In genomic region chr16:32795177-32795576, GRCm38 (mm10) we compare ENCODE assay signal across 33 mouse cellular contexts. TPM values are rescaled to one million over a fixed set of nuclear protein-coding genes. Genes with fewer than 3 reads are reported as not detected.
DNase-seq lines count a peak whose midpoint lies in the region; ATAC-seq and TF ChIP-seq lines count a peak whose summit lies in the region.
"Had no signal": no experiment of that assay in that cellular context is flagged by ENCODE, and none has a peak within 500 bp of the region (broad histone marks: within the 10 kb centered on the region; RNA-seq: fewer than 3 reads in every experiment).

No protein-coding gene starts in this region.

- peak; percentile 80 for ATAC-seq in common myeloid progenitor, adult 5-6 weeks (replicated peaks; ENCODE audit: low read depth, poor library complexity, severe bottlenecking)
- no peak for ATAC-seq in kidney, embryonic 16.5 days (ENCODE audit: low FRiP score, low TSS enrichment)
- ATAC-seq: forebrain, embryonic 15.5 days; hindbrain, embryonic 16.5 days; intestine, embryonic 15.5 days; Patski had no signal

- no peak overlapping the region for H3K9ac ChIP-seq in CH12.LX (ENCODE audit: insufficient read depth, low read depth)
- H3K9ac ChIP-seq in kidney, embryonic 16.5 days (replicated peaks; ENCODE audit: low read length) = no peak overlapping the region
- H3K9ac ChIP-seq: embryonic facial prominence, embryonic 13.5 days; forebrain, embryonic 12.5 days; forebrain, embryonic 15.5 days; heart, embryonic 12.5 days; heart, embryonic 15.5 days; hindbrain, embryonic 13.5 days; intestine, embryonic 15.5 days had no signal

- no peaks in the 10 kb centered on the region for H3K36me3 ChIP-seq in CH12.LX (replicated peaks in 1 of 2; ENCODE audit: control insufficient read depth in 1 of 2, insufficient read depth in 1 of 2, low read length in 1 of 2)
- H3K36me3 ChIP-seq in megakaryocyte, embryonic 14.5 days (replicated peaks; ENCODE audit: low read length) = no peaks in the 10 kb centered on the region
- H3K36me3 ChIP-seq in kidney, embryonic 16.5 days (ENCODE audit: insufficient read depth, low read length) = no peaks in the 10 kb centered on the region
- H3K36me3 ChIP-seq in heart, embryonic 10.5 days = no peaks in the 10 kb centered on the region
- H3K36me3 ChIP-seq: embryonic facial prominence, embryonic 10.5 days; embryonic facial prominence, embryonic 13.5 days; forebrain, embryonic 12.5 days; forebrain, embryonic 15.5 days; heart, embryonic 12.5 days; heart, embryonic 15.5 days; hindbrain, embryonic 10.5 days; hindbrain, embryonic 13.5 days; intestine, embryonic 15.5 days had no signal

- no peak for TF ChIP-seq POLR2A in CH12.LX (IDR thresholded peaks at IDR 0.05; ENCODE audit: low read depth, low read length)

- peak; percentile 81 for TF ChIP-seq EP300 in CH12.LX (IDR thresholded peaks at IDR 0.05; ENCODE audit: low read length)

- no peak overlapping the region for H3K27ac ChIP-seq in CH12.LX (ENCODE audit: insufficient read depth, low read depth)
- no peak overlapping the region for H3K27ac ChIP-seq in kidney, embryonic 16.5 days (ENCODE audit: low read length)
- no peak overlapping the region for H3K27ac ChIP-seq in heart, embryonic 10.5 days
- H3K27ac ChIP-seq: embryonic facial prominence, embryonic 10.5 days; embryonic facial prominence, embryonic 13.5 days; forebrain, embryonic 12.5 days; forebrain, embryonic 15.5 days; heart, embryonic 15.5 days; hindbrain, embryonic 10.5 days; hindbrain, embryonic 13.5 days; intestine, embryonic 15.5 days had no signal

- dilution Hi-C loops in CH12.LX (cut with MboI; ENCODE audit: extremely low pct_ligation_motif_present, extremely low pct_unique_long_range_greater_than_20kb, low sequenced_read_pairs) = no loop called here

- no peaks in the 10 kb centered on the region for H3K27me3 ChIP-seq in CH12.LX (replicated peaks)
- peaks cover 56% of the 10 kb centered on the region for H3K27me3 ChIP-seq in megakaryocyte, embryonic 14.5 days (replicated peaks)
- no peaks in the 10 kb centered on the region for H3K27me3 ChIP-seq in kidney, embryonic 16.5 days (ENCODE audit: insufficient read depth, low read length)
- no peaks in the 10 kb centered on the region for H3K27me3 ChIP-seq in heart, embryonic 10.5 days (ENCODE audit: insufficient read depth, poor library complexity, severe bottlenecking)
- H3K27me3 ChIP-seq: embryonic facial prominence, embryonic 13.5 days; forebrain, embryonic 12.5 days; forebrain, embryonic 15.5 days; heart, embryonic 12.5 days; heart, embryonic 15.5 days; hindbrain, embryonic 13.5 days; intestine, embryonic 15.5 days; Patski had no signal

- H3K79me2 ChIP-seq in CH12.LX (replicated peaks; ENCODE audit: control insufficient read depth, extremely low read depth, insufficient read depth, poor library complexity, severe bottlenecking) = no peaks in the 10 kb centered on the region

- in situ Hi-C loops in CH12.LX (cut with MboI; ENCODE audit: low pct_ligation_motif_present, low pct_unique_long_range_greater_than_20kb, low sequenced_read_pairs) = loop anchor here (5.0 kb wide), 1 partner anchor 33 kb away; no protein-coding TSS in a partner anchor

- H3K4me1 ChIP-seq in CH12.LX (ENCODE audit: control insufficient read depth in 1 of 2, insufficient read depth in 2 of 2) = peaks cover 14 to 24% of the 10 kb centered on the region in 2 experiments
- H3K4me1 ChIP-seq in megakaryocyte, embryonic 14.5 days = peaks cover 64% of the 10 kb centered on the region
- peaks cover 7% of the 10 kb centered on the region; the same call in 1 of the 2 replicates for H3K4me1 ChIP-seq in kidney, embryonic 16.5 days (ENCODE audit: insufficient read depth, low read length)
- H3K4me1 ChIP-seq in heart, embryonic 10.5 days = peaks cover 17% of the 10 kb centered on the region
- H3K4me1 ChIP-seq: forebrain, embryonic 12.5 days; forebrain, embryonic 15.5 days had no signal

- H3K4me2 ChIP-seq in CH12.LX (ENCODE audit: insufficient read depth, low read depth, poor library complexity, severe bottlenecking) = no peak overlapping the region
- no peak overlapping the region for H3K4me2 ChIP-seq in kidney, embryonic 16.5 days (replicated peaks; ENCODE audit: low read depth, low read length)
- H3K4me2 ChIP-seq: embryonic facial prominence, embryonic 13.5 days; forebrain, embryonic 12.5 days; forebrain, embryonic 15.5 days; heart, embryonic 12.5 days; heart, embryonic 15.5 days; hindbrain, embryonic 13.5 days; intestine, embryonic 15.5 days had no signal

- TF ChIP-seq RAD21 in CH12.LX (IDR thresholded peaks at IDR 0.05; ENCODE audit: low read depth, low read length) = no peak

- peak; percentile 33 for DNase-seq in CH12.LX (ENCODE audit: extremely low read depth)
- no peak for DNase-seq in heart, embryonic 10.5 days (ENCODE audit: low spot score)
- DNase-seq in cerebellum, adult 9-10 months = no peak
- DNase-seq: adrenal gland, adult 2 months; adrenal gland, postnatal 14 days; cerebellum, adult 11 months; cerebellum, adult 8-10 months; cerebellum, postnatal 25 days; embryo, embryonic 11 days; gastrocnemius, postnatal 36 days; heart, adult 11 months; heart, postnatal 10 days; heart, postnatal 36 days; kidney, adult 11 months had no signal

- 84% methylated on average over 1 of the region's 1 CpGs for WGBS in kidney, embryonic 16.5 days
- 88% methylated on average over 1 of the region's 1 CpGs for WGBS in heart, embryonic 10.5 days

- no peak overlapping the region for H3K4me3 ChIP-seq in CH12.LX (replicated peaks in 1 of 3; ENCODE audit: low read depth in 2 of 3, low read length in 2 of 3, poor library complexity in 1 of 3)
- H3K4me3 ChIP-seq in megakaryocyte, embryonic 14.5 days (replicated peaks) = peak overlapping the region; percentile 44
- no peak overlapping the region for H3K4me3 ChIP-seq in kidney, embryonic 16.5 days (ENCODE audit: low read length)
- H3K4me3 ChIP-seq in heart, embryonic 10.5 days = no peak overlapping the region
- H3K4me3 ChIP-seq: embryonic facial prominence, embryonic 10.5 days; embryonic facial prominence, embryonic 13.5 days; erythroblast, embryonic 14.5 days; forebrain, embryonic 12.5 days; forebrain, embryonic 15.5 days; heart, embryonic 12.5 days; heart, embryonic 15.5 days; hindbrain, embryonic 10.5 days; hindbrain, embryonic 13.5 days; intestine, embryonic 15.5 days had no signal

- no peaks in the 10 kb centered on the region for H3K9me3 ChIP-seq in CH12.LX (replicated peaks; ENCODE audit: low read length)
- peaks cover 42% of the 10 kb centered on the region for H3K9me3 ChIP-seq in megakaryocyte, embryonic 14.5 days
- no peaks in the 10 kb centered on the region for H3K9me3 ChIP-seq in kidney, embryonic 16.5 days (ENCODE audit: low read length)
- no peaks in the 10 kb centered on the region for H3K9me3 ChIP-seq in heart, embryonic 10.5 days
- H3K9me3 ChIP-seq: embryonic facial prominence, embryonic 10.5 days; embryonic facial prominence, embryonic 13.5 days; forebrain, embryonic 12.5 days; forebrain, embryonic 15.5 days; heart, embryonic 15.5 days; hindbrain, embryonic 10.5 days; hindbrain, embryonic 13.5 days; intestine, embryonic 15.5 days had no signal

- TF ChIP-seq CTCF in CH12.LX (conservative IDR thresholded peaks at IDR 0.05 in 1 of 2, IDR thresholded peaks at IDR 0.05 in 1 of 2; ENCODE audit: low read depth in 2 of 2, low read length in 2 of 2) = no peak

TF ChIP-seq in CH12.LX, 34 proteins besides CTCF, POLR2A, EP300 and RAD21 (continues in another document):
- TF ChIP-seq BHLHE40 (IDR thresholded peaks at IDR 0.05; ENCODE audit: low read depth, low read length) = 0 out of 2 replicates have a peak, but pooled peaks have one; percentile 33
- no peak for TF ChIP-seq POLR2AphosphoS2 (IDR thresholded peaks at IDR 0.05; ENCODE audit: low read depth, low read length)
- peak; percentile 66 for TF ChIP-seq MAFK (IDR thresholded peaks at IDR 0.05; ENCODE audit: insufficient replicate concordance, low read length)
- TF ChIP-seq TCF12 (IDR thresholded peaks at IDR 0.05; ENCODE audit: low read depth, low read length) = 0 out of 2 replicates have a peak, but pooled peaks have one; percentile 14
- TF ChIP-seq ZC3H11A (IDR thresholded peaks at IDR 0.05; ENCODE audit: low read depth, low read length) = no peak
- TF ChIP-seq PAX5 (IDR thresholded peaks at IDR 0.05; ENCODE audit: low read length) = no peak
- no peak for TF ChIP-seq SMC3 (IDR thresholded peaks at IDR 0.05; ENCODE audit: low read depth, low read length)
- TF ChIP-seq CHD1 (IDR thresholded peaks at IDR 0.05; ENCODE audit: low read depth, low read length) = no peak
- TF ChIP-seq IRF4 (IDR thresholded peaks at IDR 0.05; ENCODE audit: low read depth, low read length) = peak; percentile 75
- TF ChIP-seq ETS1 (conservative IDR thresholded peaks at IDR 0.05; ENCODE audit: low read depth, low read length) = no peak
- TF ChIP-seq TBP (conservative IDR thresholded peaks at IDR 0.05; ENCODE audit: low read depth, low read length) = no peak
- no peak for TF ChIP-seq MAZ (IDR thresholded peaks at IDR 0.05; ENCODE audit: low read depth, low read length)

RNA-seq across cellular contexts. Expression of gene Muc20, which starts 2.1 kb away (rescaled TPM):
- total RNA-seq in CH12.LX (2012; rRNA removed) (0.21 and 0.42 TPM in 2 replicates), CH12.LX (2014; rRNA removed) (0.16 and 0.36 TPM in 2 replicates)
- polyA plus RNA-seq in CH12.LX (2012; ENCODE audit: insufficient read length, low read depth) = 0.87 and 1.4 TPM in 2 replicates
- not detected in 2 replicates for total RNA-seq in common myeloid progenitor, adult 5-6 weeks (2017)
- not detected in 2 replicates for polyA plus RNA-seq in megakaryocyte, embryonic 14.5 days (2012; ENCODE audit: insufficient read depth, low replicate concordance)
- 6.2 and 8.0 TPM in 2 replicates for polyA plus RNA-seq in kidney, embryonic 16.5 days (2015; fragmentation: Nextera tagmentation; extraction: Ambion mirVana)
- polyA plus RNA-seq in heart, embryonic 10.5 days (2016; fragmentation: Nextera tagmentation; extraction: Ambion mirVana) = 0.07 and 0.19 TPM in 2 replicates
- polyA plus RNA-seq: adrenal gland, adult 2 months; cortical plate, adult 2 months; embryonic facial prominence, embryonic 10.5 days; embryonic facial prominence, embryonic 13.5 days; forebrain, embryonic 12.5 days; forebrain, embryonic 15.5 days; heart, embryonic 15.5 days; hindbrain, embryonic 10.5 days; hindbrain, embryonic 13.5 days; hindbrain, embryonic 16.5 days; intestine, embryonic 15.5 days had no signal

RNA-seq across cellular contexts. Expression of gene Smbd1, which starts 15.1 kb away (rescaled TPM):
- total RNA-seq in CH12.LX (2012; rRNA removed) (not detected in 2 replicates), CH12.LX (2014; rRNA removed) (not detected in 2 replicates)
- not detected in 2 replicates for polyA plus RNA-seq in CH12.LX (2012; ENCODE audit: insufficient read length, low read depth)
- not detected in 2 replicates for total RNA-seq in common myeloid progenitor, adult 5-6 weeks (2017)
- polyA plus RNA-seq in megakaryocyte, embryonic 14.5 days (2012; ENCODE audit: insufficient read depth, low replicate concordance) = not detected in 2 replicates
- not detected in 2 replicates for polyA plus RNA-seq in kidney, embryonic 16.5 days (2015; fragmentation: Nextera tagmentation; extraction: Ambion mirVana)
- not detected in 2 replicates for polyA plus RNA-seq in heart, embryonic 10.5 days (2016; fragmentation: Nextera tagmentation; extraction: Ambion mirVana)
- total RNA-seq: adrenal gland, adult 2 months; adrenal gland, postnatal 14 days; adrenal gland, postnatal 4 days; gastrocnemius, adult 8-10 months; gastrocnemius, postnatal 36 days; heart, adult 8-10 months; heart, postnatal 10 days; heart, postnatal 36 days had no signal
- polyA plus RNA-seq: adrenal gland, adult 2 months; cortical plate, adult 2 months; embryonic facial prominence, embryonic 10.5 days; embryonic facial prominence, embryonic 13.5 days; erythroblast, embryonic 14.5 days; forebrain, embryonic 12.5 days; forebrain, embryonic 15.5 days; heart, embryonic 12.5 days; heart, embryonic 15.5 days; hindbrain, embryonic 10.5 days; hindbrain, embryonic 13.5 days; hindbrain, embryonic 16.5 days; Patski had no signal

RNA-seq across cellular contexts. Expression of gene Muc4, which starts 59.5 kb away (rescaled TPM):
- total RNA-seq in CH12.LX (2012; rRNA removed) (0.21 and 0.51 TPM in 2 replicates), CH12.LX (2014; rRNA removed) (0.09 TPM in 1 of 2 replicates, not detected in the other)
- 0.34 and 0.44 TPM in 2 replicates for polyA plus RNA-seq in CH12.LX (2012; ENCODE audit: insufficient read length, low read depth)
- not detected in 2 replicates for total RNA-seq in common myeloid progenitor, adult 5-6 weeks (2017)
- polyA plus RNA-seq in megakaryocyte, embryonic 14.5 days (2012; ENCODE audit: insufficient read depth, low replicate concordance) = not detected in 2 replicates
- polyA plus RNA-seq in kidney, embryonic 16.5 days (2015; fragmentation: Nextera tagmentation; extraction: Ambion mirVana) = 0.27 and 0.44 TPM in 2 replicates
- polyA plus RNA-seq in heart, embryonic 10.5 days (2016; fragmentation: Nextera tagmentation; extraction: Ambion mirVana) = 0.31 and 0.79 TPM in 2 replicates
- total RNA-seq: adrenal gland, adult 2 months; adrenal gland, postnatal 14 days had no signal
- polyA plus RNA-seq: adrenal gland, adult 2 months; erythroblast, embryonic 14.5 days; forebrain, embryonic 15.5 days; heart, embryonic 15.5 days; hindbrain, embryonic 13.5 days; hindbrain, embryonic 16.5 days; Patski had no signal
